Mouse (Mus musculus): ENCODE results near the gene Dusp1.

Dusp1 gene

DNA sequence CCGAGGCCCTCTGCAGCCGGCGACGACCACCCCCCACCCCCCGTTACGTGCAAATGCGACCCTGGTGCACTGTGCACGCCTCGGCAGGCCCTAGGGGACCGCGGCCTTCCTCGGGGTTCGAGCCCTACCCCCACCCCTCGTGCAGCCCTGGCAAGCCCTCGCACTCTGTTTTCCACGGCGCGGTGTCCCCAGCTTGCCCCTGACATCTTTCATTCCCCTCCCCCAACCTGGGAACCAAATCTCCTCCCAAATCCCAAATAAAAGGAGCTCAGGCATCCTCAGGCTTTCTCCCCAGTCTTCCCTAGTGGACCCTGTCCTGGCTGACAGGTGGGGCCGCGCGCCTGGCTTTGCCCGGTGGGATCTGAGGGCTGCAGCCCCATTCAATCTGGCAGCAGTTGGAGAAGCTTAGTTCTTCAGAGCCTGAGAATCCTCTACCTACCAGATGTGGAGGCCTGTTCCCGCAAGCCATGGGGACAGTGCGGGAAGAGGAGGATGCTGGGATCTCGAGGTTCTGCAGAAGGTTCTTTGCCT is at the start of gene Dusp1:
Dusp1 (minus strand) TSS at position 478 of the 531 bp plus-strand sequence.
- no peak for DNase-seq (ENCODE audit: extremely low read depth, low read depth)

DNA sequence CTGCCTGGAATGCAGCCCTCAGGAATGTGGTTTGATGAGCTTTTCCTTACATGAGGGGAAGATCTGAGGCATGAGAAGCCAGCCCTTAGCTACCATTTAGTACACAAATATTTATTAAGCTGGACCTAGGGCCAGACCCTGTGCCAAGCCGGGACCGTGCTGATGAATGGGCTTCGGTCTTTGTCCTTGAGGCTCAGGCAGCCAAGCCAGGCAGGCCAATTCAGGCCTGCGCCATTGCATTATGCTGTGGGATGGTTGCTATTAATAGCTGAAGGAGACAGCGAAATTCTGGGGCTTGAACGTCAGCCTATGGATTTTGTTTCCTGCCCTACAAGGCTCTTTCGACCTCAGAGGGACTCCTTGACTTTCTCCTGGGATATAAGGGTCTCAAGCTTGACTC is 49.4 kb upstream of the Dusp1 start:
- no peak for DNase-seq (ENCODE audit: extremely low read depth, low read depth)

DNA sequence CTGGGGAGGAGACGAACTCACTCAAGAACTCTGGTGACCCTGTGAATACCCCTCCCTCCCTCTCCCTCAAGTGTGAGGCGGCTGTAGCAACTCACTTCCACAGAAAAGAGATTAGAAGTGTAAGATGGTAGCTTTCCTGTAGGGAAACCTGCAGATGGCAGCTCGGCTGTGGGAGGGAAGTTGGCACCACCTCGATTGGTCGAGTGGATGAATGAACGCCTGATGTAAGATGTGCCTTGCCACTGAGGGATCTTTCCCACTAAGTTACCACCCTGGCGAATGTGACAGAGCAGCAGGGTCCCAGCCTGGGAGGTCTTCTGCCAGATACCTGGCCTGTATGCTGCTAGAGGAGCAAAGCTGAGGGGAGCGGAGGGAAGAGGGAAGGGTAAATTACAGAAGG is 47.9 kb upstream of the Dusp1 start:
- DNase-seq (ENCODE audit: extremely low read depth, low read depth) = no peak

DNA sequence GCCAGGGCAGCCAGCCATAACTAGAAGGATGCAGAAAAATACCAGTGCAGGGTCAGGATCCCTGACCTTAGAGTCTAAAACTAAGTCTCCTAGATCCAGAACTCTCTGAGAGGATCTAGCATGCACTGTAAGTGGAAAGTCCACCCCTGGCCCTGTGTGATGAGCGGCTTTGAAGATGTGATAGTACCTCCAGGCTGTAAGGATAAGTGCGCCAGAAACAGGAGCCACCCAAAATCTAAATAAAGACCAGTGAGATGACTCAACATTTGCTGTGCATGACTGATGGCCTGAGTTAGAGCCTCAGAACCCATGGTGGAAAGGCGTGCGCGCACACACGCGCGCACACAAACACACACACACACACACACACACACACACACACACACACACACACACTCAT is 46.9 kb upstream of the Dusp1 start:
- no peak for DNase-seq (ENCODE audit: extremely low read depth, low read depth)

DNA sequence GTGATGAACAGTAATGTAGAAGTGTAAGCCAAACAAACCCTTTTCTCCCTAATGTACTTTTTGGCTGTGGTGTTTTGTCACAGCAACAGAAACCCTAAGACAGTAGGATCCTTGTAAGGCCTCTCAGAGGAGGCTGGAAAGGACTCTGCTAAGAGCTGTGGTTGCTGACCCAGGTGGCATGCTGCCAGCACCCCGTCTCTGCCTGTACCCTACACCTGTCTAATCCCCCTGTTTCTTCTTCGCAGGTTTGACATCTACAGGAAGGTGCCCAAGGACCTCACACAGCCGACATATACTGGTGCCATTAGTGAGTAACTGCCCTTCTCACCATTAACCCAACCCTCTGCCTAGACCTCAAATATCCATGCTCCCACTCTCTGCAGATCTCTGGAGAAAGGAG is 46.4 kb upstream of the Dusp1 start:
- DNase-seq (ENCODE audit: extremely low read depth, low read depth) = no peak

DNA sequence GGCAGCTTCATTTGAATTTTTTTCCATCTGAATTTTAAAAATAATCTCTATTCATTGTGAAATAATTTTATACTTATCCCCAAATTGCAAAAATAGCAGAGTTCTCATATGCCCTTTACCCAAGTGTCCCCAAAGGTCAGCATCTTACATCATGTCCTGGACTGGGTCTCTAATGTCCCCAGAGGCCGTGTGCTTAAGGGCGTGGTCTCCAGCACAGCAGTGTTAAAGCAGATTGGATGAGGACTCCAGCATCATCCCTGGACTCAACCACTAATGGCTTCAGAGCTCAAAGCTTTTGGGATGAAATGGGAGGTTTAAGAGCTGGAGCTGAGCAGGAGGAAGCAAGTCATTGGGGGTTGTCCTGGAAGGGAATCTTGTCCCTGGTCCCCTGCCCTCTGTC is 44.6 kb upstream of the Dusp1 start:
- DNase-seq (ENCODE audit: extremely low read depth, low read depth) = no peak

DNA sequence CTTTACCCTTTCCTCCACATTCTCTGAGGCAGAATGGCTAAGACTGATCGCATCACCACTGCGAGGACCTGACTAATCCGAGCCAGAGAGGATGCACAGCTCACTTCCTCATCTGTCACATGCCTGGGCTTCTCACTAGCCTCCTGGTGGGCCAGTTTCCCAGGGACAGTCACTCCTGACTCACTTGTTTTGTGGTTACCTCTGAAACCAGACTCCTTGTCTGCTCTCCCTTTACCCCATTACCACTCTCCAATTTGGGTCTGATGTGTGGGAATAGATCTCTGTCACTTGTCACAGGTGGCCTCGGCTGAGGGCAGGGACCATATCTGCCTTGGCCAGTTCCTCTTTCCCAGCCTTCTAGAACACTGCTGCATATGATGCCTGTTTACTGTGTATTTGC is 43.7 kb upstream of the Dusp1 start:
- DNase-seq (ENCODE audit: extremely low read depth, low read depth) = peak; percentile 48

DNA sequence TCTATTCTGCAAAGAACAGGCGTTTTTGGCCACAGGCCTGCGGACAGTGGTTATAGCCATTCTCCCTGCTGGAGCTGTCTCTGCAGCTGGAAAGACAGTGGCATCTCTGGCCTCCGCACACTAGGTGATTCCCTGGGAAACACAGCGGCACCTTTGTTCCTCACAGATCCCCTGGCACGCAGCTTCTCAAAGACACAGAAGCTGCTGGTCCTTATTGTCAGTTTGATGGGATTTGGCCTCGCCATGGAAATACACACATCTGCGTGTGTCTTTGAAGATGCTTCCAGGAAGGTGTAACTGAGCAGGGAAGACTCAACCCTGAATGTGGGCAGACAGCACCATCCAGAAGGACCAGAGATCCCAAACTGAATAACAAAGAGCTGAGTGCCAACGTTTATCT is 41.4 kb upstream of the Dusp1 start:
- DNase-seq (ENCODE audit: extremely low read depth, low read depth) = no peak

DNA sequence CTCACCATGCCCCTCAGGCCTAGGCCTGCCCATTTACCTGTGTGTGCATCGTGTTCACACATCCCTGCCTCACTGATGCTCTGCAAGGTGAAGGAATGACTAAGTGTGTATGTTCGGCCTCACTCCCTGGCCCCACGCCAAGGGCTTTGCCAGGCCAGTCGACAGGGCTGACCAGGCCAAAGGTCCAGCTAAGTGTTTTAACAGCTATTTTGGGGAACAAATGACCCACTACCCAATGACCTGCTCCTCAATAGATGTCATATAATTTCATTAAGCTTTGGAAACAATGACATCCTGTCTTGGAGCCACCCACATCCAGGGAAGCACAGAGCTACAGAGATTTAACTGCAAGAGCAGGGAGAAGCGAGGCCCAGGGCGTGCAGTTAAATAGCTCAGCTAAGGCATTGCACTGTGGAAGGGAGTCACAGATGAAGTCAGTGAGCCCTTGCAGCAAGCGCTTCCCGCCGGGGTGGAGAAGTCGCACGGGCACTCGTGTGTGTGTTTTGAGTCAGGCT is 40.5 kb upstream of the Dusp1 start:
- no peak for DNase-seq (ENCODE audit: extremely low read depth, low read depth)

DNA sequence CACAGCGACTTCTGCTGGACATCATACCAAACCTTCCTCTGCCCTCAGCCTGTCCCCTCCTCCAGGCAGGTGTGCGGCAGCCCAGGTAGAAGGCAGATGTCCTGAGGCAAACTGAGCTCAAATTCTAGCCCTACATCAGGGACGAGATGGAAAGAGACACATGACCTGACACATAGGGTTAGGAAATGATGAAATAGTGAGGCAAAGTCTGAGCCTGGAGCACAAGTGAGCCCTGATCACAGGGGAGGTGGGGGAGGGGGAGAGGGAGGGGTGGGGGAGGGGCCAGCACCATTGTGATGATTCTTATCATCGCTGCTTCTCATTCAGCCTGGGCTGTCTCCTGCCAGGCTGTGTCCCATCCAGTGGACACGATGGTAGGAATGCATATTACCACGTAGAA is 40.0 kb upstream of the Dusp1 start:
- no peak for DNase-seq (ENCODE audit: extremely low read depth, low read depth)

DNA sequence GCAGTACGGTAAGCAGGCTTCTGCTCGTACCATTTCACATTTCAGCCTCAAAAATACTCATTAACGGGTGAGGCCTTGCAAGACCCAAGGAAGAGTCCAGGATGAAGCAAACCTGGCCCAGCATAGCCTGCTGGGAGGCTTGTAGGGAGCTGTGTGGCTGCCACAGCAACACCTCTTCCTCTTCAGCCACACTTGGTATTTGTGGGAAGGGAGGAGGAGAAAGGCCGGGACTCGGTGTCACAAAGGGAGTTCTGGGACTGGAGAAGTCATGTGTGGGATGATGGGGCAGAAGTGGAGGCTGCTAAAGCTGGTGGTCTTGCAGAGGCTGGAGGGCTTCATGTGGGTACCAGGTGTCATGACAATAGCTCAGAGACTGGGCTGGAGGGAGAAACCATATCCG is 39.6 kb upstream of the Dusp1 start:
- no peak for DNase-seq (ENCODE audit: extremely low read depth, low read depth)

DNA sequence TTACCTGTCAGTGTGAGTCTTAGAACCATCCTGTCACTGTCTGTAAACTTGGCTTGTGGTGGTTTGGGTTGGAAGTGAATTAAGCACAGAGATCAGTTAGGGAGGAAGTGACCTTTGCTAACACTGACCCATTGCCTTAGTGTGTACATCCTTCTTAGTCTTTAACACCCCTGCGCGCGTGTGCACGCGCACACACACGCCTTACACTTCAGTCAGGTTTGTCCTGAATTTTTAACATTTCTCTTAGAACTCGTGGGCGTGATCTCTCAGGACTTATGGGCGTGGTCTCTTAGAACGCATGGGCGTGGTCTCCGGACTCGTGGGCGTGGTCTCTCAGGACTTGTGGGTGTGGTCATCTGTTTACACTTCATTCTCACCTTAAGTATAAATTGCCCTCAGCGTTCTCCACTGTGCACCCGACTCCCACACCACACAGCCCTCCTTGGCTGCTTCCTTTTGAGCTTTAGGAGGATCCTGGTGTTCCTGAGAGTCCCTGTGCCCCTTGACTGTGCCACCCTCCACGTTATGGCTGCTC is 39.1 kb upstream of the Dusp1 start:
- no peak for DNase-seq (ENCODE audit: extremely low read depth, low read depth)

DNA sequence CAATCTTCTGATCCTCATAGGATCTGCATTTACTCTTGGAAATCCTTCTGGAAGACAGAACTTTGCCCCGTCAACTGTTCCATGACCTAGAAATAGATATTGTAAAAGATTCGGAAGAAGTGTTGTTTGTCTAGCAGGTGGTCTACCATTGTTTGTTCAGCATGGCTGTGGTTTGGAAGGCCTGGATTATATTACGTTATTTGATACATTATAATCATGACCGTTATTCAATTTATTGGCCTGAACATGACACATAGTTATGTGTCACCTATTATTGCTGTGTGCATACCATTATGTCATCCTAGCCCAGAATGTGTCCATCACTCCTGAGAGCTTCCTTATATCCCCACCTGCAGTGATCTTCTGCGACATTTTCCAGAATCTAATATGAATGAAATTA is 36.9 kb upstream of the Dusp1 start:
- no peak for DNase-seq (ENCODE audit: extremely low read depth, low read depth)

DNA sequence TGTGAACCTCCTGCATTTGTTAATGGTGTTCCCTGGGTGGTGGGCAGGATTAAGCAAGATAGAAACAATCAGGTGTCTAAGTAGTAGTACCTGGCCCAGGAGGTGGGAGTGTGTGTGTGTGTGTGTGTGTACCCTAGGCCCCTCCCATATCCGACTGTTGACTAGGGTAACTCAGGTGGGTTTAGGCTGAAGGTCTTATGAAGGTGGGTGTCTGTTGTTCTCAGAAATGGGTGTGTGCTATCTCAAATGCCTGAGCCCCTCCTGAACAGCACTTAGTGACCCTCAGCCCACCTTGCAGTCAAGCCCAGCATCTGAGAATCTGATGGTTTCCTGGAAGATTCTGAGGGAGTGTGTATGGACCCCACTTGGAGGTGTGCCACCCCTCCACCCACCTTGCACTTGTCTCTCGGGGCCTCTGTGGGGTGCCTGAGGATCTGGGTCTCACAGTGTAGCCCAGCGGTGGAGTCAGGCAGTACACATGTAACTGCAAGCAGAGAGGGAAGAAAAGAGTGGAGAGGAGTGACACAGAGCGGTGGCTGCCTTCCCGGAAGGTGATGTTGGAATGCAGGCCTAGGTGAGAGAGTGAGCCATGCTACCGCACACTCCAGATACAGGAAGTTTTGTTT is 35.0 kb upstream of the Dusp1 start:
- DNase-seq (ENCODE audit: extremely low read depth, low read depth) = no peak

DNA sequence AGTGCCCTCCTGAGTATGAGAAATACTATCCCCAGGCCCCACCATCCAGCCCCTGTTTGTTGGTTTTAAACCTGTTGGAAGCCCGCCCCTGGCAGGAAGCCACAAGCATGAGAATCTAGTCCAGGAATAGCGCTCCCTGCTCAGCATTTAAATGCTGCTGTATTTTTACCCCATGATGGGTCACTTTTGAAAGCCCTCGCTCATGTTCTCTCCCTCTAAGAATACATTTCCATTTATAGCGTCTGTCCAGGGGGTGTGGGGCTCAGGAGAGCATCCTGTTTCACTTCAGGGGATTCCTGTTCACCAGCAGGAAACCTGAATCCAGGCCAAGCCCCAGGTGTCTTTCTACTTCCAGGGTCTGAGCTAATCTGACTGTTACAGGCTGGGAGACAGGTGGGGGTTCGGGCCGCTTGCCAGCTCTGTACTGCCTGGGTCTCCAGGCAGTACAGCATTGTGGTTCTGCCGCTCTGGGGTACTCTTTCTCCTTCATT is 34.3 kb upstream of the Dusp1 start:
- no peak for DNase-seq (ENCODE audit: extremely low read depth, low read depth)

DNA sequence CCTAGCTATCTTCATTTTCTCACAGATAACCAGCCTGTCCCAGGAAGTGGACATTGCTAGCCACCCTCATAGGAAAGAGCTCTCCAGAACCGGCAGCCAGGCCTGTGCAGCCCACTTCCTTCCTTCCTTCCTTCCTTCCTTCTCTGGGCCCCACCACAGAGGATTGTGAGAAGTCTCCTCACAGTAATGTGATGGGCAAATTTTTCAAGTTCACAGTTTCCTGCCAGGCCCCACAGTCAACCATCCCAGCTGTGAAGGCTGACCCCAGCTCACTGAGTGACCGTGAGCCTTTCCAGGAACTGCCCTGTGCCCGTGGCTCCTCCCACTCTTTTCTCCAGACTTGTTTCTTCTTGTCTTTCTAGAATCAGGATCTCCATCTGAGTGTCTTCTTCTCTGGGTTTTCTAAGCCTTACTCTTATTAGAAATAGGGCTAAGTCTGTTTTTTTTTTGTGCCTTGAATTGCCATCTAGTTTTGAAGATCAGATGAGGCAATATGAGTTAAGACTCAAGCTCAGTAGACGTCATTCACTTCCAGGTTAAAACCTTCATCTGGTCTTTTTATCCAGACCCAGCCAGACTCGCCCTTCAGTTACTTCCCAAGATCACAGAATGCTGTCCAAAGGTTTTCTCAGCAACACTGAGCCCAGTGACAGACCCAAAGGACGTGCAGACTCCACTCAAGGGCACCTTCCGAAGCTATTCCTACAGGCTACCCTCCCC is 33.7 kb upstream of the Dusp1 start:
- DNase-seq (ENCODE audit: extremely low read depth, low read depth) = no peak

DNA sequence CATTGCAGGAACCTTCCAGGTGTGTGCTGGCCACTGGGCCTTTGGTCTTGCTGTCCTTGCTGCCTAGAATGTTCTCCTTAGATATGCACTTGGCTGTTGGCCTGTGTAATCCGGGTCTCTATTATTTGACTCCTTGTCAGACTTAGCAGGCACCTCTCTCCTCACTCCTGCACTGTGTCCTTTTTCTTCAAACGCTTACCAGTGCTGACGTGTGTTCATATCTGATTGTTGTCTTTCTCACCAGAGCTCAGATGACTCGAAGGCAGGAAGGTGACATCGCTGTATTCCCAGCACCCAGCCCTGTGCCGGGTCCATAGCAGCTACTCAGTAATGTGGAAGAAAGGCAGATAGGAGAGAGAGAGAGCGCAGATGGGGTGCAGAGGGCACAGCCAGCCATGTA is 33.0 kb upstream of the Dusp1 start:
- DNase-seq (ENCODE audit: extremely low read depth, low read depth) = no peak

DNA sequence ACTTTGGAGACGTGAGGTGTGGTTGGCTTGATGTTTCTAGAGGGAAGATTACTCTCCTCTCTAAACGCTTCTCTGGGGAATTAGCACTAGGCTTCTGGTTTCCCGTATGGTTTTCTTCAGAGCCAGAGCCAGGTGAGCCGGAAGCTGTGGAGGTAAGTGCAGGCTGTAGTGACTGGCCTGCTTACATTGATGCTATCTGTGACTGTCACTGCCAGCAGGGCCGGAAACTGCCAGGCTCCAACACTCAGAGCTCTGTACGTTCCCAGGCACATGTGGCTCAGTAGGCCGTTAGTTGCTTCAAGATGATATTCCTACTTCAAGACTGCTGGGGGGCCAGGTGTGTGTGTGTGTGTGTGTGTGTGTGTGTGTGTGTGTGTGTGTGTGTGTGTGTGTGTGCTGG is 32.2 kb upstream of the Dusp1 start:
- DNase-seq (ENCODE audit: extremely low read depth, low read depth) = no peak

DNA sequence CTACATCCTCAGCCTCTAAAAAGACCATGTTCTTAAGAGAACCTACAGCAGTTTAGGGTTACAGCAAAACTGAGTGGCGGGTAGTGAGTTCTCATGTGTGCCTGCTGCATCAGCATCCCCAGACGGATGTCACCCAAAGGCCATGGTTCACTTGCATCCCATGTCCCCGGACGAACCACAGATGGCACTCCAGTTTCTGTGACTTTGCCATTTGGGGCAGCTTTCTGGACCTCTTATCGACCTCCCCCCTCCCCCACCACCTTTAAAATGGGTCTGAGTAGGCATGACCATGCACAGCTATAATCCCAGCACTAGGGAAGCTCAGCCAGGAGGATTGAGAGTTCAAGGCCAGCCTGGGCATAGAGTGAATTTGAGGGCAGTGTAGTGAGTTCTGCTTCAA is 31.3 kb upstream of the Dusp1 start:
- no peak for DNase-seq (ENCODE audit: extremely low read depth, low read depth)

DNA sequence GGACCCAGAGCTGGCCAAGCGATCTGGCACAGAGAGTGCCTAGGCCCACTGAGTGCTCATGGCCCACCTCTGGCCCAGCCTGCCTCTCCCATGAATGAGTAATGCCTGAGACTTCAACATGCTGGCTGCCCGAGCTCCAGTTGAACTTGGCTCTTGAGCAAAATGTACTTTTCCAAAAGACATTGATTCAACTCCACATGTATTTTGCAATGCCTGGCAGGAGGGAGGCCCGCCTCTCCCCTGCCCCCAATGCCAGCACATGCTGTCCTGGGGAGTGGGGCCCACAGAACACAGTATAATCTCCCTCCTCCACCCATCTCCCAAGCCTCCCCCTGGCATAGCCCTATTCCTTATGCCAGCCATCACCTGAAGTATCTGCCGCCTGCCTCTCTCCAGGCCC is 30.6 kb upstream of the Dusp1 start:
- DNase-seq (ENCODE audit: extremely low read depth, low read depth) = no peak

DNA sequence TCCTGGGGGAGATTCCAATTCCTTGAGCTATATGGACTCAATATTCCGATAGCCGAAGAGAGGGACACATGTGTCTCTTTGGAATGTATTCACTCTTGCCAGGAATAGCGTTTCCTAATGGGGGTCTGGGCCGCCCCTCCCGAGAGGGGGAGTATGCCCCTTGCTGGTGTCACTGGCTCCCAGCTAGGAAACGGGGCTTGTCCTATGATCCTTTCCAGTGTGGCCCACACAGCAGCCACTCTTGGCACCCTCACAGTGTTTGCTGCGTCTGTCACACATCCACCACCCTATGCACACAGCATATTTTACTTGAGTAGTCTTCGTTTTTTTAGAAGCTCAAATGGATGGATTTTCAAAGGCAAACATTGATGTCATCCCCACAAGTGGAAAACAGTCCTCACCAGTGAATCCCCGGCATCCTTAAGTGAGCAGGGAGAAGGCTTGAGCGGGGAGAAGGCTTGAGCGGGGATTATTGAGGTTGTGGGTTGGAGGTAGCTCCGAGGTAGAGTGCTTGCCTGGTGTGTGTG is 26.1 kb upstream of the Dusp1 start:
- DNase-seq (ENCODE audit: extremely low read depth, low read depth) = no peak

DNA sequence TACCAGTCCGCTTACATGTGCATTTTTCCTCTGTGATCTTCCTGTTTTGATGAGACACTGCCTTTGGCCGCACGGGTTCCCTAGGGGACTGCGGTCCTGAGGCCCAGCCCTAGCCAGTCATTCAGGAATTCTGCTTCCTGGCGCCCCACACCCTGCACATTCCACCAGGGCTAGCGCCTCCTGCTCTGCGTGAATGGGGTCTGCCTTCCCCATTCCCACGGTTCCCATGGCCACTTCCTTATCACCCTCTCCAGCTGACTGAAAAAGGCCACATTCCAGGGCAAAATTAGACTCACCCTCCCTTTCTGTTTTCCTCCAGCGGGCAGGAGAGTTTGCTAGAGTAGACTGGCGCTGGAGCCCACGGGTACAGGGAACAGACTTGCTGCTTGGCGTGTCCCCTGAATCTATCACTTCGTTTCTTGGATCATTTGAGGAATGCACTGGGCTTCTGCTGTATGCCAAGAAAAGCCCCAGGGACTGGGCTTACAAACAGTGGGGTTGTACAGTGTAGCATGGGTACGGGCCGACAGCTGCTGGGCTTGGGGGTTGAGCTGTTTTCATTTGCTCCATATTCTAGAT is 22.7 kb upstream of the Dusp1 start:
- no peak for DNase-seq (ENCODE audit: extremely low read depth, low read depth)
